9 mouse cellular contexts compared by ENCODE assay signal in the genomic region with DNA sequence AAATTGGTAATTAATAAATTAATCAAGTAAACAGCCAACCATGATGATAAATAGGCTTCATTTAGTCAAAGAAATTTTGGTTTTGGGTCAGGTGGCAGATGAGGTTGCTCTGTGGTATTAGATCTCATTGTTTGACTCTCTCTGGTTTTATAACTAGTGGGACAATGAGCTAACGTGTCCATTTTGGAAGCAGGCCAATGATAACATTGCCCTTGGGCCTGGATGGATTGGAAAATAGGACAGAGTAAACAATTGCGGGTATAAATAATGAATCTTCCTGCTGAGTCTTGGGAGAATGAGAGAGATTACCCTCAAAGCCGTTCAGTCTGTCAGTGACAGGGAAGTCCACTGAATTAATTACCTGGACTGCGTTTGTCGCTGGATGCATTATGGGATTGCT. TPM values are rescaled to one million over a fixed set of nuclear protein-coding genes. Genes with fewer than 3 reads are reported as not detected.
DNase-seq lines count a peak whose midpoint lies in the region; ATAC-seq and TF ChIP-seq lines count a peak whose summit lies in the region.
"Had no signal": no experiment of that assay in that cellular context is flagged by ENCODE, and none has a peak within 500 bp of the region (broad histone marks: within the 10 kb centered on the region; RNA-seq: fewer than 3 reads in every experiment).

No protein-coding gene starts in this region.

- no peaks in the 10 kb centered on the region for H3K27me3 ChIP-seq in hindbrain, postnatal 0 days (ENCODE audit: insufficient read depth, low read length)
- no peaks in the 10 kb centered on the region for H3K27me3 ChIP-seq in hindbrain, embryonic 10.5 days (ENCODE audit: insufficient read depth, poor library complexity, severe bottlenecking)
- no peaks in the 10 kb centered on the region for H3K27me3 ChIP-seq in kidney, postnatal 0 days (ENCODE audit: insufficient read depth, low read length)
- H3K27me3 ChIP-seq: embryonic facial prominence, embryonic 15.5 days had no signal

- TF ChIP-seq CTCF in hindbrain, postnatal 0 days (IDR thresholded peaks at IDR 0.05; ENCODE audit: low read depth) = no peak
- TF ChIP-seq CTCF in kidney, postnatal 0 days (IDR thresholded peaks at IDR 0.05; ENCODE audit: low read depth) = no peak

- DNase-seq in hindbrain, postnatal 0 days (ENCODE audit: low spot score) = peak; percentile 34
- DNase-seq in hindbrain, embryonic 10.5 days (ENCODE audit: low spot score) = no peak
- peak; percentile 71 for DNase-seq in MN1 (ENCODE audit: low spot score)
- peak; percentile 58 to 63 for DNase-seq in adrenal gland, postnatal 36 days
- peak; percentile 47 for DNase-seq in kidney, postnatal 0 days (ENCODE audit: low spot score)
- no peak for DNase-seq in frontal cortex, postnatal 25 days (ENCODE audit: low spot score in 2 of 2)
- DNase-seq in spleen, postnatal 10 days (ENCODE audit: low spot score in 2 of 2) = no peak

- H3K4me2 ChIP-seq in hindbrain, postnatal 0 days (ENCODE audit: low read depth, low read length) = no peak overlapping the region
- H3K4me2 ChIP-seq in kidney, postnatal 0 days (ENCODE audit: low read length) = no peak overlapping the region
- H3K4me2 ChIP-seq: embryonic facial prominence, embryonic 15.5 days had no signal

- WGBS in hindbrain, postnatal 0 days = 31% methylated on average over 5 of the region's 5 CpGs
- 86% methylated on average over 5 of the region's 5 CpGs for WGBS in hindbrain, embryonic 10.5 days
- 30% methylated on average over 5 of the region's 5 CpGs for WGBS in kidney, postnatal 0 days

- H3K9ac ChIP-seq in hindbrain, postnatal 0 days (replicated peaks; ENCODE audit: low read length) = no peak overlapping the region
- H3K9ac ChIP-seq in kidney, postnatal 0 days (ENCODE audit: low read depth, low read length) = no peak overlapping the region
- H3K9ac ChIP-seq: embryonic facial prominence, embryonic 15.5 days had no signal

- no peak overlapping the region for H3K27ac ChIP-seq in hindbrain, postnatal 0 days
- H3K27ac ChIP-seq in hindbrain, embryonic 10.5 days = no peak overlapping the region
- H3K27ac ChIP-seq in kidney, postnatal 0 days = no peak overlapping the region
- H3K27ac ChIP-seq: embryonic facial prominence, embryonic 15.5 days had no signal

- peaks cover 6% of the 10 kb centered on the region; the same call in 1 of the 2 replicates for H3K4me1 ChIP-seq in hindbrain, postnatal 0 days (ENCODE audit: insufficient read depth, low read length)
- peaks cover 12% of the 10 kb centered on the region for H3K4me1 ChIP-seq in hindbrain, embryonic 10.5 days (replicated peaks)
- H3K4me1 ChIP-seq in kidney, postnatal 0 days (replicated peaks; ENCODE audit: insufficient read depth, low read length) = peaks cover 9% of the 10 kb centered on the region; the same call in 1 of the 2 replicates

- ATAC-seq in hindbrain, postnatal 0 days = no peak
- no peak for ATAC-seq in kidney, postnatal 0 days (replicated peaks; ENCODE audit: low FRiP score, low read depth)
- ATAC-seq in megakaryocyte-erythroid progenitor cell, adult 5-6 weeks (replicated peaks; ENCODE audit: low FRiP score, low TSS enrichment, poor library complexity, severe bottlenecking) = no peak

- H3K9me3 ChIP-seq in hindbrain, postnatal 0 days (ENCODE audit: low read length) = no peaks in the 10 kb centered on the region
- H3K9me3 ChIP-seq in hindbrain, embryonic 10.5 days = no peaks in the 10 kb centered on the region
- H3K9me3 ChIP-seq in kidney, postnatal 0 days (replicated peaks; ENCODE audit: low read length) = no peaks in the 10 kb centered on the region
- H3K9me3 ChIP-seq: embryonic facial prominence, embryonic 15.5 days had no signal

- no peak overlapping the region for H3K4me3 ChIP-seq in hindbrain, postnatal 0 days (ENCODE audit: low read length)
- H3K4me3 ChIP-seq in hindbrain, embryonic 10.5 days = no peak overlapping the region
- no peak overlapping the region for H3K4me3 ChIP-seq in kidney, postnatal 0 days (replicated peaks; ENCODE audit: low read depth, low read length)
- H3K4me3 ChIP-seq: embryonic facial prominence, embryonic 15.5 days had no signal

- H3K36me3 ChIP-seq in hindbrain, postnatal 0 days (ENCODE audit: insufficient read depth, low read length) = no peaks in the 10 kb centered on the region
- H3K36me3 ChIP-seq in hindbrain, embryonic 10.5 days = peaks cover 6% of the 10 kb centered on the region; the same call in 1 of the 2 replicates
- H3K36me3 ChIP-seq in kidney, postnatal 0 days (ENCODE audit: insufficient read depth, low read length) = no peaks in the 10 kb centered on the region
- H3K36me3 ChIP-seq: embryonic facial prominence, embryonic 15.5 days had no signal

RNA-seq across cellular contexts. Expression of gene Fam222b, which starts 26.7 kb away (rescaled TPM):
- total RNA-seq in hindbrain, postnatal 0 days (2014; rRNA removed) = 27.6 and 32.6 TPM in 2 replicates
- polyA plus RNA-seq in hindbrain, postnatal 0 days (2015; fragmentation: Nextera tagmentation; extraction: Ambion mirVana) = 22.6 and 22.9 TPM in 2 replicates
- polyA plus RNA-seq in hindbrain, embryonic 10.5 days (2016; fragmentation: Nextera tagmentation; extraction: Ambion mirVana) = 29.2 and 33.8 TPM in 2 replicates
- 10 to 100 TPM; 16.9 to 20.3 TPM for total RNA-seq in adrenal gland, postnatal 36 days (2021)
- 13.3 and 13.8 TPM in 2 replicates for polyA plus RNA-seq in kidney, postnatal 0 days (2015; fragmentation: Nextera tagmentation; extraction: Ambion mirVana)
- 10.2 and 14.3 TPM in 2 replicates for total RNA-seq in megakaryocyte-erythroid progenitor cell, adult 5-6 weeks (2014; fragmentation: Nextera tagmentation)
- 1.8 and 3.9 TPM in 2 replicates for total RNA-seq in megakaryocyte-erythroid progenitor cell, adult 5-6 weeks (2017)

RNA-seq across cellular contexts. Expression of gene Eral1, which starts 41.0 kb away (rescaled TPM):
- 38.4 and 40.3 TPM in 2 replicates for total RNA-seq in hindbrain, postnatal 0 days (2014; rRNA removed)
- 25.7 and 26.9 TPM in 2 replicates for polyA plus RNA-seq in hindbrain, postnatal 0 days (2015; fragmentation: Nextera tagmentation; extraction: Ambion mirVana)
- 40.6 and 41.4 TPM in 2 replicates for polyA plus RNA-seq in hindbrain, embryonic 10.5 days (2016; fragmentation: Nextera tagmentation; extraction: Ambion mirVana)
- 10 to 100 TPM; 30.0 to 33.6 TPM for total RNA-seq in adrenal gland, postnatal 36 days (2021)
- polyA plus RNA-seq in kidney, postnatal 0 days (2015; fragmentation: Nextera tagmentation; extraction: Ambion mirVana) = 25.0 and 26.9 TPM in 2 replicates
- 26.2 and 32.2 TPM in 2 replicates for total RNA-seq in megakaryocyte-erythroid progenitor cell, adult 5-6 weeks (2014; fragmentation: Nextera tagmentation)
- 34.9 and 36.6 TPM in 2 replicates for total RNA-seq in megakaryocyte-erythroid progenitor cell, adult 5-6 weeks (2017)

RNA-seq across cellular contexts. Expression of gene Traf4, which starts 44.2 kb away (rescaled TPM):
- total RNA-seq in hindbrain, postnatal 0 days (2014; rRNA removed) = 124 and 130 TPM in 2 replicates
- 79.5 and 88.7 TPM in 2 replicates for polyA plus RNA-seq in hindbrain, postnatal 0 days (2015; fragmentation: Nextera tagmentation; extraction: Ambion mirVana)
- 124 and 163 TPM in 2 replicates for polyA plus RNA-seq in hindbrain, embryonic 10.5 days (2016; fragmentation: Nextera tagmentation; extraction: Ambion mirVana)
- 10 to 100 TPM; 24.8 to 38.0 TPM for total RNA-seq in adrenal gland, postnatal 36 days (2021)
- 79.2 and 79.6 TPM in 2 replicates for polyA plus RNA-seq in kidney, postnatal 0 days (2015; fragmentation: Nextera tagmentation; extraction: Ambion mirVana)
- total RNA-seq in megakaryocyte-erythroid progenitor cell, adult 5-6 weeks (2014; fragmentation: Nextera tagmentation) = 30.3 and 39.1 TPM in 2 replicates
- total RNA-seq in megakaryocyte-erythroid progenitor cell, adult 5-6 weeks (2017) = 10.3 and 18.0 TPM in 2 replicates

RNA-seq across cellular contexts. Expression of gene Nek8, which starts 55.3 kb away (rescaled TPM):
- total RNA-seq in hindbrain, postnatal 0 days (2014; rRNA removed) = 7.6 and 11.8 TPM in 2 replicates
- 7.3 and 7.7 TPM in 2 replicates for polyA plus RNA-seq in hindbrain, postnatal 0 days (2015; fragmentation: Nextera tagmentation; extraction: Ambion mirVana)
- polyA plus RNA-seq in hindbrain, embryonic 10.5 days (2016; fragmentation: Nextera tagmentation; extraction: Ambion mirVana) = 11.3 and 12.1 TPM in 2 replicates
- 10 to 100 TPM; 10.5 to 11.3 TPM for total RNA-seq in adrenal gland, postnatal 36 days (2021)
- polyA plus RNA-seq in kidney, postnatal 0 days (2015; fragmentation: Nextera tagmentation; extraction: Ambion mirVana) = 18.2 and 19.9 TPM in 2 replicates
- 26.7 and 38.5 TPM in 2 replicates for total RNA-seq in megakaryocyte-erythroid progenitor cell, adult 5-6 weeks (2014; fragmentation: Nextera tagmentation)
- total RNA-seq in megakaryocyte-erythroid progenitor cell, adult 5-6 weeks (2017) = 3.7 and 7.4 TPM in 2 replicates

RNA-seq across cellular contexts. Expression of gene Tlcd1, which starts 55.3 kb away (rescaled TPM):
- total RNA-seq in hindbrain, postnatal 0 days (2014; rRNA removed) = 37.5 and 46.1 TPM in 2 replicates
- polyA plus RNA-seq in hindbrain, postnatal 0 days (2015; fragmentation: Nextera tagmentation; extraction: Ambion mirVana) = 36.8 and 42.6 TPM in 2 replicates
- 7.0 and 8.9 TPM in 2 replicates for polyA plus RNA-seq in hindbrain, embryonic 10.5 days (2016; fragmentation: Nextera tagmentation; extraction: Ambion mirVana)
- 10 to 100 TPM; 41.5 to 88.1 TPM for total RNA-seq in adrenal gland, postnatal 36 days (2021)
- 43.4 and 46.6 TPM in 2 replicates for polyA plus RNA-seq in kidney, postnatal 0 days (2015; fragmentation: Nextera tagmentation; extraction: Ambion mirVana)
- total RNA-seq in megakaryocyte-erythroid progenitor cell, adult 5-6 weeks (2014; fragmentation: Nextera tagmentation) = 24.4 and 25.2 TPM in 2 replicates
- 13.3 and 19.6 TPM in 2 replicates for total RNA-seq in megakaryocyte-erythroid progenitor cell, adult 5-6 weeks (2017)

Comparison
In these comparisons a context has a peak if more than half of its experiments do, and no peak if none do; other contexts are left out.
1. DNase-seq: peak in hindbrain, postnatal 0 days (single experiment), MN1 (single experiment), adrenal gland, postnatal 36 days (2 of 2) and kidney, postnatal 0 days (single experiment); none in hindbrain, embryonic 10.5 days (single experiment), frontal cortex, postnatal 25 days (0 of 2) and spleen, postnatal 10 days (0 of 2).